In genomic region chr4:154023754-154024601, GRCm38 (mm10) we compare ENCODE assay signal across 8 mouse cellular contexts. TPM values are rescaled to one million over a fixed set of nuclear protein-coding genes. Genes with fewer than 3 reads are reported as not detected.
DNase-seq lines count a peak whose midpoint lies in the region.

No protein-coding gene starts in this region.

- peak; percentile 42 to 44 for DNase-seq in frontal cortex, postnatal 36 days (ENCODE audit: low spot score in 2 of 2)
- DNase-seq in frontal cortex, postnatal 10 days (ENCODE audit: low spot score in 2 of 2), result no peak
- peak; percentile 80 for DNase-seq in ovary, adult 18-20 months (ENCODE audit: low spot score)
- no peak for DNase-seq in ovary, postnatal 10 days (ENCODE audit: low spot score)
- DNase-seq in kidney, adult 8-10 months, result peak; percentile 38 to 49
- DNase-seq in mesoderm, embryonic 11.5 days (ENCODE audit: low read depth, low spot score), result peak; percentile 21
- no peak for DNase-seq in urinary bladder, adult 18-20 months (ENCODE audit: low spot score in 2 of 2)
- no peak for DNase-seq in adrenal gland, postnatal 25 days

RNA-seq across cellular contexts. Expression of gene Smim1, which starts 2.1 kb away (rescaled TPM):
- 31.3 and 64.1 TPM in 2 replicates for total RNA-seq in adrenal gland, postnatal 25 days (2021)

RNA-seq across cellular contexts. Expression of gene Lrrc47, which starts 12.4 kb away (rescaled TPM):
- total RNA-seq in adrenal gland, postnatal 25 days (2021), result 54.7 and 56.0 TPM in 2 replicates

RNA-seq across cellular contexts. Expression of gene Ccdc27, which starts 18.5 kb away (rescaled TPM):
- total RNA-seq in adrenal gland, postnatal 25 days (2021), result not detected in 2 replicates

RNA-seq across cellular contexts. Expression of gene Cep104, which starts 49.0 kb away (rescaled TPM):
- total RNA-seq in adrenal gland, postnatal 25 days (2021), result 29.1 and 31.1 TPM in 2 replicates

RNA-seq across cellular contexts. Expression of gene Dffb, which starts 49.1 kb away (rescaled TPM):
- 3.8 and 9.4 TPM in 2 replicates for total RNA-seq in adrenal gland, postnatal 25 days (2021)

Comparison
In these comparisons a context has a peak if more than half of its experiments do, and no peak if none do; other contexts are left out.
1. DNase-seq: peak in frontal cortex, postnatal 36 days (2 of 2), ovary, adult 18-20 months (single experiment), kidney, adult 8-10 months (2 of 2) and mesoderm, embryonic 11.5 days (single experiment); none in frontal cortex, postnatal 10 days (0 of 2), ovary, postnatal 10 days (single experiment), urinary bladder, adult 18-20 months (0 of 2) and adrenal gland, postnatal 25 days (single experiment).